Mouse (Mus musculus) limb, embryonic 11.5 days (tissue): Measurements from ENCODE around the gene Thsd7b. TPM values are rescaled to one million over a fixed set of nuclear protein-coding genes. Genes with fewer than 3 reads are reported as not detected.

Experiments
- ATAC-seq: fragments of 200-750 bp; cut with Nextera tagmentation; 2 replicates; pipeline ENCODE4 v1.8.0; 2017; ENCODE audit warnings: low read depth; ENCODE audit not compliant: insufficient number of reproducible peaks, low FRiP score, low TSS enrichment
- DNase-seq: peaks from one replicate; pipeline ENCODE4 v3.0.0-alpha.2; 2015; ENCODE audit warnings: low spot score
- H3K27ac ChIP-seq: fragments of 300-500 bp; sonication (generic); replicated peaks from 2 replicates; pipeline ENCODE4 v1.5.1; 2014; ENCODE audit warnings: low read depth, mild to moderate bottlenecking, low read length
- H3K27me3 ChIP-seq: fragments of 300-500 bp; sonication (generic); 2 replicates; pipeline ENCODE4 v1.6.1; 2014; ENCODE audit warnings: mild to moderate bottlenecking, low read length, mixed read lengths; ENCODE audit not compliant: control insufficient read depth, insufficient read depth
- H3K36me3 ChIP-seq: fragments of 300-500 bp; sonication (generic); 2 replicates; pipeline ENCODE4 v1.6.1; 2014; ENCODE audit warnings: mild to moderate bottlenecking, low read length, moderate library complexity, mixed read lengths; ENCODE audit not compliant: control insufficient read depth, insufficient read depth
- H3K4me1 ChIP-seq: fragments of 300-500 bp; sonication (generic); 2 replicates; pipeline ENCODE4 v1.6.1; 2014; ENCODE audit warnings: low read length, mixed read lengths; ENCODE audit not compliant: control insufficient read depth, insufficient read depth
- H3K4me2 ChIP-seq: fragments of 300-500 bp; sonication (generic); 2 replicates; pipeline ENCODE4 v1.6.1; 2014; ENCODE audit warnings: low read depth, mild to moderate bottlenecking, moderate library complexity; ENCODE audit not compliant: severe bottlenecking
- H3K4me3 ChIP-seq: fragments of 300-500 bp; sonication (generic); 2 replicates; pipeline ENCODE4 v1.5.1; 2014; ENCODE audit warnings: low read depth, low read length
- H3K9ac ChIP-seq: fragments of 300-500 bp; sonication (generic); 2 replicates; pipeline ENCODE4 v1.6.1; 2014; ENCODE audit warnings: mild to moderate bottlenecking, low read length
- H3K9me3 ChIP-seq: fragments of 300-500 bp; sonication (generic); 2 replicates; pipeline ENCODE4 v1.6.1; 2016; ENCODE audit warnings: low read length; ENCODE audit not compliant: control insufficient read depth
- WGBS: fragments of 180-500 bp; shearing (Covaris S2); extraction: QIAGEN DNeasy Blood & Tissue Kit; methylation state at CpG from one replicate; pipeline ENCODE4 v1.1.7; 2014; 5-methylcytosine and 5-hydroxymethylcytosine counted together
- polyA plus RNA-seq: library from polyadenylated mRNA; unstranded; fragments of >200 nt; fragmentation: Nextera tagmentation; extraction: Ambion mirVana; gene quantifications from 2 replicates; pipeline ENCODE4 v1.2.1, GENCODE M21; 2014

Thsd7b gene
- polyA plus RNA-seq, 1 experiment from 2014 or later: 0.40 TPM

- Histone ChIP-seq H3K27ac (no peak overlapping the region), H3K4me3 (no peak overlapping the region), H3K36me3 (no peaks in the 10 kb centered on the region), H3K9me3 (no peaks in the 10 kb centered on the region), H3K4me1 (no peaks in the 10 kb centered on the region), H3K27me3 (no peaks in the 10 kb centered on the region), H3K4me2 (no peak overlapping the region), H3K9ac (no peak overlapping the region)
- WGBS: 82% methylated on average over 5 of the region's 5 CpGs
- DNase-seq: no peak
- no peak for ATAC-seq
Measured at GRCm38 (mm10) chr1:129484266-129485031, 211.3 kb downstream of the Thsd7b start.

GRCm38 (mm10) chr1:129491136-129491535 lies 218.0 kb downstream of the Thsd7b start:
- Histone ChIP-seq H3K4me2 (no peak overlapping the region), H3K4me1 (no peaks in the 10 kb centered on the region), H3K27me3 (no peaks in the 10 kb centered on the region), H3K9me3 (no peaks in the 10 kb centered on the region), H3K4me3 (no peak overlapping the region), H3K9ac (no peak overlapping the region), H3K36me3 (no peaks in the 10 kb centered on the region), H3K27ac (no peak overlapping the region)
- ATAC-seq (no peak), DNase-seq (peak; percentile 20)
- WGBS: 88% methylated on average over 3 of the region's 3 CpGs

DNA sequence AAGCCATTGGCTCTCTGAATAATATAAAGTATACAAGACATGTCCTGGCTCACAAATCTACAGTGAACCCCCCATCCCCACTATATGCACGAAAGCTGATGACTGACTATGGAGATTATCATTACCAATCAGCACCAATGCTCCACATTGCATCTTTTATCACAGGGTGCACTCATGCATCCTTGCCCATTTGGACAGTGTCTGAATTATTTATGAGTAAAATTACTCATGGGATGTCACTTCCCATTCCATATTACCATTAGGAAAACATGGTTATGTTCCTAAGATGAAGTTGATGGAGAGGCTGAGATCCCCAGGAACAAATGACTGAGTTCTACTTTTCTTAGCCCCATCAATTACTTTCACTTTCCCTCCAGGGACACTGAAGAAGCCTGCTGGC lies 220.8 kb downstream of the Thsd7b start:
- ATAC-seq: no peak
- Histone ChIP-seq H3K4me2 (no peak overlapping the region), H3K27ac (no peak overlapping the region), H3K27me3 (no peaks in the 10 kb centered on the region), H3K36me3 (no peaks in the 10 kb centered on the region), H3K9me3 (no peaks in the 10 kb centered on the region), H3K9ac (no peak overlapping the region), H3K4me3 (no peak overlapping the region), H3K4me1 (no peaks in the 10 kb centered on the region)
- 94% methylated on average over 1 of the region's 1 CpGs for WGBS
- DNase-seq: no peak

DNA sequence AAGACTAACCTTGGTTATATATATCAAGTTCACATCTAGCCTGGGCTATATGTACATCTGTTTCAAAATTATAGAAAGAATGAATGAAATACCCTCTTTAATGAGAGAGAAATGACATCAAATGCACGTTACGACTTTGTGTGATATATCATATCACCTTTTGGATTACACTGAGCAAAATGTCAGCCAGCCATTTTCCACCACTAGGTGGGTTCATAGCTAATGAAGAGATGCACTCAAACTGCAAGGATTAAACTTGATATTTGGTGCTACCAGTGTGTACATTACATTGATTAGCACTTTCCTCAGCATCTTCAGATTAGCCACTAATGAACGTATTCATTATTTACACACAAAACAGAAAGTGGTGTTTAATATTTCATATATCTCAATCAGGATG lies 228.6 kb downstream of the Thsd7b start:
- Histone ChIP-seq H3K9me3 (no peaks in the 10 kb centered on the region), H3K27me3 (no peaks in the 10 kb centered on the region), H3K4me1 (no peaks in the 10 kb centered on the region), H3K9ac (no peak overlapping the region), H3K27ac (no peak overlapping the region), H3K36me3 (no peaks in the 10 kb centered on the region), H3K4me3 (no peak overlapping the region), H3K4me2 (no peak overlapping the region)
- DNase-seq (no peak), ATAC-seq (no peak)
- 86% methylated on average over 3 of the region's 3 CpGs for WGBS

GRCm38 (mm10) chr1:129516379-129516778 lies 243.3 kb downstream of the Thsd7b start:
- Histone ChIP-seq H3K27me3 (no peaks in the 10 kb centered on the region), H3K36me3 (no peaks in the 10 kb centered on the region), H3K9me3 (no peaks in the 10 kb centered on the region), H3K27ac (no peak overlapping the region), H3K9ac (no peak overlapping the region), H3K4me2 (no peak overlapping the region), H3K4me3 (no peak overlapping the region), H3K4me1 (no peaks in the 10 kb centered on the region)
- 90% methylated on average over 1 of the region's 1 CpGs for WGBS
- DNase-seq (no peak), ATAC-seq (no peak)

DNA sequence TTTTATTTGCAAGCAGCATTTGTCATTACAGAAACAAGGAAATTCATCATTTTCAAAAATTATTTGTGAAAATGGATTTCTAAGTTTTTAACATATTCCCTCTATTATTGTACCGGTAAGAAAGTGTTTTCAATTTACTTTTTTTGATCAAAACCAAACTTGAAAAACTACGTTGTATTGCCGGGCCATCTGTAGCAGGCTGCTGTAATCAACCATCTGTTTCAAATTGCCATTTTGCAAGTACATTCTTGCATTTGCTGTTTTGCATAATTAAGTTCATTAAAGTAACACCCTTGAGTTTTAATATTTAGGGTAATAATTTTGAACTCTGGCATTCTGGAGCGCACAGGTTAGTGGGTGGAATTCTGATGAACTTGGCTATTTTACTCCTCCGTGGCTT lies 246.6 kb downstream of the Thsd7b start:
- H3K36me3 ChIP-seq: no peaks in the 10 kb centered on the region
- H3K4me3 ChIP-seq: no peak overlapping the region
- no peaks in the 10 kb centered on the region for H3K4me1 ChIP-seq
- no peaks in the 10 kb centered on the region for H3K9me3 ChIP-seq
- ATAC-seq (no peak), DNase-seq (no peak)
- no peak overlapping the region for H3K4me2 ChIP-seq
- H3K27me3 ChIP-seq: no peaks in the 10 kb centered on the region
- no peak overlapping the region for H3K27ac ChIP-seq
- no peak overlapping the region for H3K9ac ChIP-seq
- 78% methylated on average over 5 of the region's 5 CpGs for WGBS

GRCm38 (mm10) chr1:129526967-129527366 lies 253.9 kb downstream of the Thsd7b start:
- 85% methylated on average over 2 of the region's 2 CpGs for WGBS
- no peak for ATAC-seq
- H3K36me3 ChIP-seq: no peaks in the 10 kb centered on the region
- no peak overlapping the region for H3K9ac ChIP-seq
- no peaks in the 10 kb centered on the region for H3K4me1 ChIP-seq
- no peak overlapping the region for H3K27ac ChIP-seq
- DNase-seq: no peak
- no peak overlapping the region for H3K4me3 ChIP-seq
- H3K9me3 ChIP-seq: no peaks in the 10 kb centered on the region
- H3K4me2 ChIP-seq: no peak overlapping the region
- no peaks in the 10 kb centered on the region for H3K27me3 ChIP-seq

GRCm38 (mm10) chr1:129532206-129532605 lies 259.1 kb downstream of the Thsd7b start:
- 91% methylated on average over 3 of the region's 3 CpGs for WGBS
- H3K36me3 ChIP-seq: no peaks in the 10 kb centered on the region
- no peaks in the 10 kb centered on the region for H3K27me3 ChIP-seq
- no peak for DNase-seq
- no peak for ATAC-seq
- no peak overlapping the region for H3K4me3 ChIP-seq
- no peaks in the 10 kb centered on the region for H3K9me3 ChIP-seq
- H3K27ac ChIP-seq: no peak overlapping the region
- H3K4me1 ChIP-seq: no peaks in the 10 kb centered on the region
- no peak overlapping the region for H3K9ac ChIP-seq
- H3K4me2 ChIP-seq: no peak overlapping the region

DNA sequence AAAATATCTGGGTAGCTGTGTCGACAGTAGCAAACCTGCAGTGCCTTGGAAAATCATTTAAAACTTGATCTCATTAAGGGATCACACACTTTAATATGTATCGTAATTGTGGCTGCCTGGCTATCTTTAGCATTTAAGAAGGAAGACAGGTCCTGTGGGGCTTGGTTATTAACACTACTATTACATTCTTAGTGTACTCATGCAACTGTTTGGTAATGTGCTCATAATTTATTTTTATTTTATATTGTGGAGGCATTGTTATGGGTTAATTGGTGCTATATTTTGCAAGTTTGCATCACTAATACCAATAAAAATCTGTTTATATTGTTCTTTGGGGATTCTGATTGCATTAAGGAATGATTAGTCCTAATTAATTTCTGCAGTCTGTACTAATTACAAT lies 265.4 kb downstream of the Thsd7b start:
- WGBS: 84% methylated on average over 2 of the region's 2 CpGs
- Histone ChIP-seq H3K9me3 (no peaks in the 10 kb centered on the region), H3K27ac (no peak overlapping the region), H3K4me2 (no peak overlapping the region), H3K9ac (no peak overlapping the region), H3K36me3 (no peaks in the 10 kb centered on the region), H3K27me3 (no peaks in the 10 kb centered on the region), H3K4me1 (no peaks in the 10 kb centered on the region), H3K4me3 (no peak overlapping the region)
- no peak for ATAC-seq
- no peak for DNase-seq
